Mouse (Mus musculus): ENCODE data around the gene Csnk1g2.

GRCm38 (mm10) chr10:80683647-80684046 lies 61.0 kb downstream of the Csnk1g2 start:
- TF ChIP-seq E2F4 (IDR thresholded peaks at IDR 0.05; ENCODE audit: insufficient read depth) (no peak), MYOD1 (IDR thresholded peaks at IDR 0.05; ENCODE audit: control insufficient read depth in 1 of 3, insufficient read length in 2 of 3, low read depth in 2 of 3) (no peak), POLR2A (IDR thresholded peaks at IDR 0.05; ENCODE audit: insufficient read length, low read depth) (no peak), MAX (IDR thresholded peaks at IDR 0.05; ENCODE audit: low read depth) (no peak), MYOG (IDR thresholded peaks at IDR 0.05; ENCODE audit: control insufficient read depth in 1 of 3, insufficient read depth in 1 of 3, insufficient read length in 2 of 3, low read depth in 2 of 3) (no peak), REST (IDR thresholded peaks at IDR 0.05; ENCODE audit: insufficient read depth, insufficient read length) (no peak)

Data from myocyte (in vitro differentiated cells).